Mouse (Mus musculus) ES-Bruce4 (cell line): ENCODE measurements around the gene Tenm4. TPM values are rescaled to one million over a fixed set of nuclear protein-coding genes. Genes with fewer than 3 reads are reported as not detected.

Experiments
- H3K27ac ChIP-seq: 2 replicates; pipeline ENCODE4 v1.5.1; 2012; ENCODE audit warnings: low read length, inconsistent platforms; ENCODE audit not compliant: insufficient read depth
- H3K27me3 ChIP-seq: 2 replicates; pipeline ENCODE4 v1.6.1; 2012; ENCODE audit warnings: mild to moderate bottlenecking, low read length, inconsistent platforms; ENCODE audit not compliant: control insufficient read depth, poor library complexity, insufficient read depth, severe bottlenecking
- H3K36me3 ChIP-seq: 2 replicates; pipeline ENCODE4 v1.6.1; 2012; ENCODE audit warnings: inconsistent platforms, mild to moderate bottlenecking, low read length, moderate library complexity; ENCODE audit not compliant: control insufficient read depth, poor library complexity, insufficient read depth, severe bottlenecking
- H3K4me1 ChIP-seq: one replicate; pipeline ENCODE4 v1.8.1; 2011; ENCODE audit warnings: low read length; ENCODE audit not compliant: control insufficient read depth, insufficient read depth
- H3K4me3 ChIP-seq: 2 replicates; pipeline ENCODE4 v1.5.1; 2011; ENCODE audit warnings: low read depth, mild to moderate bottlenecking, low read length
- H3K9ac ChIP-seq: 2 replicates; pipeline ENCODE4 v1.6.1; 2012; ENCODE audit warnings: low read depth, mild to moderate bottlenecking, inconsistent platforms; ENCODE audit not compliant: poor library complexity, severe bottlenecking
- H3K9me3 ChIP-seq: replicated peaks from 2 replicates; pipeline ENCODE4 v1.6.1; 2012; ENCODE audit warnings: mild to moderate bottlenecking, low read length, inconsistent platforms; ENCODE audit not compliant: control insufficient read depth, poor library complexity, insufficient read depth, severe bottlenecking
- CTCF ChIP-seq: IDR thresholded peaks from one replicate; pipeline ENCODE4 v1.8.1; 2011; ENCODE audit warnings: low read depth, low read length
- EP300 ChIP-seq: IDR thresholded peaks from 2 replicates; pipeline ENCODE4 v1.6.1; 2011; ENCODE audit warnings: low read depth, low read length; ENCODE audit not compliant: insufficient read depth
- POLR2A ChIP-seq: IDR thresholded peaks from one replicate; pipeline ENCODE4 v1.8.1; 2011; ENCODE audit warnings: low read length; ENCODE audit not compliant: insufficient read depth
- polyA plus RNA-seq: library from polyadenylated mRNA; stranded (reverse); fragments of >200 nt; gene quantifications from 2 replicates; pipeline ENCODE4 v1.2.4, GENCODE M21; 2011; ENCODE audit warnings: low read depth; ENCODE audit not compliant: missing spikeins, insufficient read depth, insufficient read length

The Tenm4 gene
- polyA plus RNA-seq, 1 experiment: 4.8 TPM

DNA sequence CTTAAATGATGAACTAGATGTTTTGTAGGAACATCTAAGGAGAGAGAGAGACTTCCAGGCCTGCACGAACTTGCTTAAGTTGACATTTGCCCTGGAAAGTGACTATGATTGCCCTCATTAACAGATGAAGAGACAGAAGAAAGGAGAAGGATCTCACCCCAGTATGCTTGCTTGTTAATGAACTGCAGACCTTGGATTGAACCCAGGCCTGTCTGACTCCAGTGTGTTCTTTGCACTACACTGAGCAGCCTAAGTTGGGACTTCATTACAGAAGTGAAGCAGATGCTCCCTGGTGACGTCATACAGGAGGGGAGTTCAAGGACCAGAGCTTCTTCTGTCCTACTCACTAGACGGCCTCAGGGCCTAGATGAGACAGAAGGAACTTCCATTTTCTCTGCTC is 247.1 kb downstream of the Tenm4 start:
- Histone ChIP-seq H3K4me1 (no peaks in the 10 kb centered on the region), H3K36me3 (no peaks in the 10 kb centered on the region), H3K9me3 (no peaks in the 10 kb centered on the region), H3K27ac (no peak overlapping the region), H3K9ac (no peak overlapping the region), H3K27me3 (no peaks in the 10 kb centered on the region), H3K4me3 (no peak overlapping the region)
- TF ChIP-seq EP300 (no peak), CTCF (no peak), POLR2A (no peak)

- Histone ChIP-seq H3K36me3 (no peaks in the 10 kb centered on the region), H3K9me3 (no peaks in the 10 kb centered on the region), H3K4me1 (no peaks in the 10 kb centered on the region), H3K4me3 (no peak overlapping the region), H3K27ac (no peak overlapping the region), H3K9ac (no peak overlapping the region), H3K27me3 (no peaks in the 10 kb centered on the region)
- TF ChIP-seq EP300: no peak
- TF ChIP-seq CTCF: no peak
- no peak for TF ChIP-seq POLR2A
Observed at GRCm38 (mm10) chr7:96420045-96420444, 249.0 kb downstream of the Tenm4 start.

- no peak overlapping the region for H3K27ac ChIP-seq
- H3K36me3 ChIP-seq: no peaks in the 10 kb centered on the region
- H3K9ac ChIP-seq: no peak overlapping the region
- TF ChIP-seq CTCF: no peak
- no peak for TF ChIP-seq POLR2A
- TF ChIP-seq EP300: no peak
- H3K4me1 ChIP-seq: no peaks in the 10 kb centered on the region
- no peak overlapping the region for H3K4me3 ChIP-seq
- no peaks in the 10 kb centered on the region for H3K9me3 ChIP-seq
- H3K27me3 ChIP-seq: no peaks in the 10 kb centered on the region
Observed at GRCm38 (mm10) chr7:96420926-96421605, 250.0 kb downstream of the Tenm4 start.

DNA sequence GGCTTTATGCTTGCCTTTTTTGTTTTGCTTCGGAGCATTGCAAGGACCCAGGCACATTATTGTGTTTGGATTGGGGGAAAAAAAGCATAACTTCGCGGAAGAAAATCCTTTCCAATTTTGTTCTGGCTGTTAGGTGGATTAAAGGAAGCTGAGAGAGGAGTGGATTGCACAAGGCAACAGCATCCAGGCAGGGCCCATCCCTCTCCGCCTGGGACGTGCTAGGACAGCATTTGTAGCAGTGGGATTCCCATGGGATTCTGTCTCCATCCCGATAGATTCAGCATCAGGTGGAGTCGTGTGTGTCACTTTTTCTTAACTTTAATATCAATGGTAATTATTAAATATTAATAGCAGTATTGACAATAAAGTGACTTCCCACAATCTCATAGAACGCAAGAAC is 255.9 kb downstream of the Tenm4 start:
- no peak overlapping the region for H3K9ac ChIP-seq
- no peaks in the 10 kb centered on the region for H3K4me1 ChIP-seq
- H3K4me3 ChIP-seq: no peak overlapping the region
- H3K27me3 ChIP-seq: no peaks in the 10 kb centered on the region
- H3K36me3 ChIP-seq: no peaks in the 10 kb centered on the region
- TF ChIP-seq EP300 (no peak), POLR2A (no peak), CTCF (no peak)
- H3K27ac ChIP-seq: no peak overlapping the region
- no peaks in the 10 kb centered on the region for H3K9me3 ChIP-seq

DNA sequence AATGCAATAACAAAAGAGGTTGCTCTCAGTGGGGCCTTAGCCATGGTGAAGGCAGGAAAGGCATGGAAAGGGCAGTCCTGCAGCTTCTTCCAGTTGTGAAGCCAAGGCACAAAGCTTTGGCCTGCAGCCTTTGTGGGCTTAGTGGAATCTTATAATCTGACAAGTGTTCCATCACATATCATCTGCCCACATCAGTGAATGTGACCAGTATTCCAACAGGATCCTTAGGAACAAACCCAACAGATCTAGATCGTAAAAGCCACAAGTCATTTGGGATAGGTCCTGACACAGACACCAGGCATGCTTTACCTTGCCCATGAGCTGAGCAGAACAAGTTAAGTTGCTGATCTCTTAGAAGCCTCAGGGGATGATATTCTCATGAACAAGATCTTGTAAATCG is 262.3 kb downstream of the Tenm4 start:
- Histone ChIP-seq H3K36me3 (no peaks in the 10 kb centered on the region), H3K27me3 (no peaks in the 10 kb centered on the region), H3K4me3 (no peak overlapping the region), H3K4me1 (no peaks in the 10 kb centered on the region), H3K27ac (no peak overlapping the region), H3K9me3 (no peaks in the 10 kb centered on the region), H3K9ac (no peak overlapping the region)
- no peak for TF ChIP-seq EP300
- no peak for TF ChIP-seq POLR2A
- TF ChIP-seq CTCF: no peak

DNA sequence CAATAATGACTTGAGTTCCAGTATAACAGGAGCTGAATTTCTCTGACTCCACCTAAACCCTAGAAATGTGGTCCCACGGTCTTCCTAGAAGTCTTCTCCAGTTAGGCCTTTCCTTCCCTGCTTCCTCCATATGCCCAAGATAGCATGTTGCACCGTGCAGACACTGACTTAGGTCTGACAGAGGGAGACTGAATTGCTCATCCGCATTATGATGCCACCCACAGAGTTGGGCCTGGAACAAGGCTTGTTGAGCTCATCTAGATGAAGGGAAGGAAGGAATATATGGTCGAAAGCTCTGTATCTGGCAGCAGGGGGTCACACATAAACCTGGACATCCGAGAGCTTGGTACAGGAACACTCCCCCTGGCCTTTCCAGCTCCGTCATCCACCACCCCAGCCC is 267.3 kb downstream of the Tenm4 start:
- no peak for TF ChIP-seq EP300
- TF ChIP-seq CTCF: no peak
- no peak for TF ChIP-seq POLR2A
- Histone ChIP-seq H3K4me1 (no peaks in the 10 kb centered on the region), H3K36me3 (no peaks in the 10 kb centered on the region), H3K27ac (no peak overlapping the region), H3K9me3 (no peaks in the 10 kb centered on the region), H3K9ac (no peak overlapping the region), H3K27me3 (no peaks in the 10 kb centered on the region), H3K4me3 (no peak overlapping the region)
